Mouse (Mus musculus) neural tube, embryonic 10.5 days (tissue): ENCODE results near the gene Srgap1.

Experiments
- DNase-seq: peaks from one replicate; pipeline ENCODE4 v3.0.0-alpha.2; 2017; ENCODE audit warnings: low spot score; ENCODE audit errors: extremely low spot score

The Srgap1 gene

DNA sequence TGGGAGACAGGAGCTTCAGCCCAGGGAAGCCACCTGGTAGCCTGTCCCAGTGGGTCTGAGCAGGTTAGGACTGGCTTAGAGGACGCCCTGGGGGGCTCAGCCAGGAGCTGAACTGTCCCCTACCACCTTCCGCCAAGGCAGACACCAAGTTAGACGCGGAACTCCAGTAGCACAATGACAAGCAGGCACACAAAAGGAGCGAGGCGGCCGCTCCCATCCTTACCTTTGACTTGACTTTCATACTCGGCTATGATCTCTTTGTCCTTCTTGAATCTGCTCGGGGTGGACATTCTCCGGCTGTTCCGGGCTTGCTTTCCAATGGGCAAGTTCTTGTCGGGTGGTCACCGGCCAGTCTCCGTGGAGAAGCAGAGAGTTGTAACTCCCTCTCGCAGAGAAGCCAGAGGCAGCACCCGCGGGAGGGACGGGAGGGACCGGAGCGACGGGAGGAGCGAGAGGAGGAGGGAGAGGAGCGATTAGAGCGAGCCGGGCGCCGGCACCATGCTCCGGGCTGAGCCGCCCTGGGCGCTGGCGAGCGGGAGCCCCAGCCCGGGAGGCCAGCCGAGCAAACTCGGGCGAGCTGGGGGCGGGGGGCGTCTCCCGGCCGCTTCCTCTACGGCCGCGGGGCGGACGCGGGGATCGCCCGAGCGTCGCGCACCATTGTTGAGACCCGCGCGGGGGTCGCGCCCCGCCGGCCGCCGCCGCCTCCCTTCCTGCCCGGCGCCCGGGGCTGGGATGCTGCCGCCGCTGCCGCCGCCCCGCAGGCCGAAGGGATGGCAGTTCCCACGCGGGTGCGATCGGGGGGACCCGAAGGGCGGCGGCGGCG, at the start of gene Srgap1:
Gene Srgap1, minus strand, starts transcription at position 412 of the 823 bp plus-strand sequence.
- peak; percentile 84 for DNase-seq

DNA sequence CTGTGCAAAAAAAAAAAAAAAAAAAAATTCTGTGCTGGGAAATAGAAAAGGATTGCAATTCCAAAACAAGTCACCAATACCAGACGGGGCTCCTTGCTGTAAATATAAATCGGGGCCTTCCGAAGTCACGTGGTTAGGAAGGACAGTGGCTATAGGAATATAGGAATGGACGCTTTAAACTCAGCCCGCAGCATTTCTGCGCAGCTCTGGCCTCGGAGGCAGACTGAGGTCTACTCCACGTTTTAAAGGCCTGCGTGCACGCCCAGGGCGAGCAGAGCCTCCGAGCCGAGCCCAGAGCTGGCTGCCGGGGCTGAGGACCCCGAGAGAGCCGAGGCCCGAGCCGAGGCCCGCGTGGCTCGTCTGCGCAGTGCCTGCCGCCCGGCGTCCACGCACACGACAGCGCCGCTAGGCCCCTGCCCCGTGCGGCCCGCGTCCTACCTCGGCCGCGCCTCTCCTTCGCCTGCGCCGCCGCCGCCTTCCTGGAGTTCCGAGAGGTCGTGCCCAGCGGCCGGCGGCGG, 49.4 kb upstream of the Srgap1 start:
- peak; percentile 83 for DNase-seq

- DNase-seq, result no peak
These were observed 43.4 kb upstream of the Srgap1 start for GRCm38 (mm10) chr10:122090472-122090871.

GRCm38 (mm10) chr10:122081352-122081751, 34.2 kb upstream of the Srgap1 start:
- DNase-seq, result no peak

- no peak for DNase-seq
These were observed 22.0 kb upstream of the Srgap1 start for GRCm38 (mm10) chr10:122069153-122069552.

DNA sequence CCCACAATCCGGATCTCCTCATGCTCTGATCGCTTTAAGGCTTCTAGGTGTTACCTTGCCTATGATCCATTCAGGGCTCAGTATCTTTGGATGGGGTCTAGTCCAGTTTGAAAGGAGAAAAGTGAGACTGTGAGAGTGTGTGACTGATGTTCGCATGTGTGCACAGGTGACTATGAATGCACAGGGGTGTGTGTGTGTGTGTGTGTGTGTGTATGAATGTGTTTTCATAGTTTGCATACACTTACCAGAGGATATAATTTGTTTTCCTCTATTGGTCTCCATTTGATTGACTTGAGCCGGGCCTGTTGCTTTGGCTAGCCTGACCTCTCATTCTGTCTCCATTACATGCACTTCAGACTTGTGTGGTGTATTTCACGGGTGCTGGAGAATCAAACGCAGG, 8.7 kb upstream of the Srgap1 start:
- no peak for DNase-seq

DNA sequence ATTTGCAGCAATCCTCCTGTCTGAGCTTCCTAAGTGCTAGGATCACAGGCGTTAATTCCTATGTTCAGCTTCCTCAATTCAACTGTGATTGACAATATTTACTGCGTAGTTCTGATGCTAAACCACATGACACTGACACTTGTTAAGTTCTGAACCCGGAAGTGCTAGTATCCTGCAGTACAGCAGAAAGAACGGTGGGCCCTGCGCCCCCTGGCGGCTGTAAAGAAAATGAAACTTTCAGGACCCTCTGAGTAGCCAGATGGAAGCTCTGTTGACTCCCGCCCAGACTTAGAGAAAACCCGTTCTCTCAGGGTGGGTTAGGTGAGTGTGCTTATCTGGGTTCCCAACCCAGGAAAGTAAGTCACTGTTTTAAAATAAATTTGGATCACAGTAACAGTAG, 7.4 kb upstream of the Srgap1 start:
- DNase-seq, result peak; percentile 75

DNA sequence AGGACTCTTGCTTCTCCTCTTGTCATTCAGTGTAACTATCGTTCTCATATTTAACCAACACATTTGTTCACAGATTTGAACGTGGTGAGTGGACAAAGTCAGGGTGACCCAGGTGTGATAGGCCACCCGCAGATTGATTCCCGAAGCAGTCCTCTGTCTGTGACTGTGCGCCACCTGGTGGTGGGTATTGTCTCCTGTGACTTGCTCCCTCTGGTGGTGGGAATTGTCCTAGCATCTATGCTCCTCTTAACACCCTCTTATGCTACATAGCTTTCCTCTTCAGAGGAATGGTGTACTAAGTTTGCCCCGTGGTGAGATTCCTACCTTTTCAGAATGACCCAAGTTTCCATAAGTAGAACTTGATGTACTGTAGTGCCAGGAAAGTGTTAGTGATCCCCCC, 4.7 kb upstream of the Srgap1 start:
- peak; percentile 86 for DNase-seq

DNA sequence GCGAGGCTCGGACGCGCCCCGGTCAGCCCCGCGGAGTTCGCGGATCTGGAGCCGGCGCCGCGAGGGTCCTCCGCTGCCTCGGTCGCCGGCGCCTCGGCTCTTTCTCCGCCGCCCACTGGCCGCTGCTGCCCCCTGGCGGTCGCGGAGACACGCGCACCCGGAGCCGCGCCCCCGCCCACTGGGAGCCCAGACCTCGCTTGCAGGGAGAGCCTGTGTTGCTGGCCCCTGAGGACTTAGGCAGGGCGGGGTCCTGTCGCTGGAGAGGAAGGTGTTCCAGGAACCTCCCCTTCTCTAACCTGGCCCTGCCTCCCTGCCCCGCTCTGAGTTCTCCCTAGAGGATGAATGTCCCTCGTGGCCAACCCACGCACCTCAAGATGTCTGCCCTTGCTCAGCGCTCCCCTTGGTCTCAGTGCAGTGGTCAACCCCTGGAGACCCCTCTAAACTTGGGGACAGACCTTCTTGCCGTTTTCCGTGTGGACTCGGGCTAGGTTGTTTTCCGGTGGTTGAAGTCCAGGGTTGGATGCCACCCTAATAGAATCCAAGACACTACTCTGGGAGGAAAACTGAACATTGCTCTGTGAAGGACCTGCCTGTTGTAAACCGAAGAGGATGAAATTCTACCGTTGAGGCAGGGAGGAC, 731 bp upstream of the Srgap1 start:
- peak; percentile 93 for DNase-seq

DNA sequence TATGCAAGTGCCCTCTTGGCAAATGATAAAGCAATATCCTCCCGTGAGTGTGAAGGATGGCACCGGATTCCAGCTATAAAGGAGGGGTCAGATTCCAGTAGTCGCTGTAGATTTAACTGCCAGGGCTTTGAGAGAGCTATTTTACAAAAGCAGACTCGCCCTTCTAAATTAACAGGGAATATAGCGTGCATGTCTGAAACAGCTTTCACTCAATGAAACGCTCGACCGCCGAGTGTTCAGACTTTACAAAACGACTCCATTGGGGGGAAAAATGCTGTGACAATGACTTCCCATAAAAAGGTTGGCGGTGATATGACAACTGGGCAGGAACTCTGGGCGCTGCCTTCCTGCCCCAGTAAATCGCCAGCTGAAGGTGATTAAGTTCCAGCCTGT, 608 bp downstream of the Srgap1 start:
- DNase-seq, result no peak

DNA sequence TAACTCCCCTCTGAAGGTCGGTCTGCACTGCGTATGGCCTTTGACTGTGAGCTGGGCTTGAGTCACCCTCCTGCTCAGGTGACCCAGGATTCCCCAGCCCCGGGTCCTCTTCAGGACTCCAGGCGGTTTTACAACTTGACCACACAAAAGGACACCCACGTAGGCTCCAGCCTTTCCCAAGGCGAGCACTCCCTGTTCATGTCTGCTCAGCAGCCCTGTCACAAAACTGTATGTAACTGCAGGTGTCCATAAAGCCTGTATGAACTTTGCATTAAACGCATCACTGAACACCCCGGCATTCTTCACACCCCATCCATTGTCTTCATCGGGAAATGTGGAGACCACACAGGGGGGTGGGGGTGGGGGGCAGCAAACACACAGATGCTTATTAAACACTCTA, 1.2 kb downstream of the Srgap1 start:
- DNase-seq, result peak; percentile 34

DNA sequence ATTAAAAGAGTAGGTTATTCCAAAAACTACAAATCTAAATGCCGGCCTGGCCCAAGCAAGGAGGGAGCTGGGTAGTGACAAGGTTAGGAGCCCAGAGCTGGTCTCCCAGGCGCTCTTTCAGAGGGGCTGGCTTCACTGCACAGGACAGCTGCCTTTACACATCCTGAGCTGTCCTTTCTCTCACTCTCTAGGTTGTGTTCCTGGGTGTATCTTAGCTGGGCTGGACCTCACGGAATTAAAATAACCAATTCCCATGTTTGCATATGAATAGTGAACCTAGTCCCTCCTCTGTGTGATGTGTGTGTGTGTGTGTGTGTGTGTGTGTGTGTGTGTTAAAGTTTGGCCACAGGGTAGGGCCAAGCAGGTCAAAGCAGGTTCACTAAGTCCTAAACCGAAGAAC, 2.2 kb downstream of the Srgap1 start:
- no peak for DNase-seq

GRCm38 (mm10) chr10:122040372-122040771, 6.7 kb downstream of the Srgap1 start:
- DNase-seq, result no peak

DNA sequence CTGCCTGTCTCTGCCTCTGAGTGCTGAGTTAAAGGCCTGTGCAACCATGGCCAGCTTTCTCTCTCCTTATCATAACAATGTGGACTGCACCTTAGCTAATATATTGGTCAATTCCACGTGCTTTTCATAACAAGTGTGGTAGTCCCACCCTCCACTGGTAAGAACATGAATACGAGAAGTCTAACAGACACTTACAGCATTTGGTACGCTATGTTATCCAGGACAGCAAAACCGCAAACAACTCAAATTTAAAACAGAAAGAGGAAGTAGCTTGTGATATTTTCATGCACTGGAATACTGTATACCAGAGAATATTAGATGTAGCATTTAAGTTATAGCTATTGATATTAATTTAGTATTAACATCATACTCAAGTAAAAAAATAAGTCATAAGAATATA, 7.5 kb downstream of the Srgap1 start:
- no peak for DNase-seq

GRCm38 (mm10) chr10:122038554-122038953, 8.6 kb downstream of the Srgap1 start:
- DNase-seq, result no peak

- DNase-seq, result no peak
These were observed 13.8 kb downstream of the Srgap1 start for GRCm38 (mm10) chr10:122033271-122033670.

- DNase-seq, result no peak
These were observed 16.7 kb downstream of the Srgap1 start for GRCm38 (mm10) chr10:122030420-122030819.

DNA sequence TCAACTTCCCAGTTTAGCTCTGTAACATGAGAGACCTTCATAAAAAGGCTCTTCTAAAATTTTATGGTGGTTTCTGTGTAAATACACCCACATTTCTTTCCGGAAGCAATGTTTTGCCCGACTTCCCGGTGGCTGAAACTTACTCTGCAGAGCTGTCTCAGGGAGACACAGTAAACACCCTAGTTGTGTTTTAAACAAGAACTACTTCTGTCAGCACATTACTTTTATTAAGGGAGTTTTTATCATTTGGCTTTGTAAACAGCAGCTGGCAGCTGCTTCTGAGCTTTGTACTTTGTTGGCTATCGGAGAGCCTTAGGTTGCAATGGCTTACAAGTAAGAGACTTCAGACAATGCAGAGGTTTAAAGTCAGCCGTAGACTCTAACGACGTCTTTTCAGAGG, 17.4 kb downstream of the Srgap1 start:
- no peak for DNase-seq

DNA sequence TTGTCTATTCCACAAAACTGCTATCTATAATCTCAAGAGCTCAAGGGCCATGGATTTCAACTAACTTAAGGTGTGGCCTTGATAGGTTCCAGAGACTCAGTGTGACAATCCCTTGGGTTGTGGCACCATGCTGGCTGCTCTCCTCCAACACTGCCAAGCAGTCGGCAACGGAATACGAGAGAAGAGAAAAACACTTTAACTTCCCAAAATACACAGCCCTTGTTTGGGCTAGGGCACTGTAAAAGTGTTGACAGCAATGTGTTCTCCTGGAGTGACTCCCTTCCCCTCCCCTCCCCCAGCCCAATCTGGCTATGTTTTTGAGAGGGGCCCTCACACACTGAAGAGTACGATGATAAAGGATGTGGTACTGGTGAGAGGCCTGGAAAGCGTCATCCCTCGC, 21.9 kb downstream of the Srgap1 start:
- DNase-seq, result no peak

DNA sequence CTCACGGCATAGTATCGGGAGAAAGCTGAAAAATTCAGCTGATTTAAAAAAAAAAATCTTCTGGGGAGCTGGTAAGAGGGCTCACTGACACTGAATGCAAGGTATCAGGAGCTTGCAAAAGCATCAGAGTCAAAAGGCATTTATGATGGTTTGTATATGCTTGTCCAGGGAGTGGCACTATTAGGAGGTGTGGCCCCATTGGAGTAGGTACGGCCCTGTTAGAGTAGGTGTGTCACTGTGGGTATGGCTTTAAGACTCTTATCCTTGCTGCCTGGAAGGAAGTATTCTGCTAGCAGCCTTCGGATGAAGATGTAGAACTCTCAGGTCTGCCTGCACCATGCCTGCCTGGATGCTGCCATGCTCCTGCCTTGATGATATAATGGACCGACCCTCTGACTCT, 26.2 kb downstream of the Srgap1 start:
- no peak for DNase-seq

DNA sequence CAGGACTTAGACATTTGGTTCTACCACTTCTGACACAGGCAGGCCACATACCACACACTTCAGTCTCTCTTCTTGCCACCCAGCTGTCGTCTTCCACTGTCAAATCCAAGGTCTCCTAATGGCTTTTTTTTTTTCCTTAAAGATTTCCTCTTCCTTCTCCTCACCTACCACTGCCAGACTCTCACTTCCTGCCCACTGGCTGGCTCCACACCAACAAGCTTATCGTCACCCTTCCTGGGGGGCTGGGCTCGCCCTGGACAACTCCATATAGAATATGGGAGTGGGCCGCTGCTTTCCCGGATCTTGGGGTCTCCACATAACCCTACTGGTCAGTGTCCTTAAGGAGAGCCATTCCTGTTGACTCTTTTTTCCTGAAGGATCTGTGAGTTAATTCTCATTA, 26.9 kb downstream of the Srgap1 start:
- no peak for DNase-seq

GRCm38 (mm10) chr10:122018594-122019048, 28.5 kb downstream of the Srgap1 start:
- DNase-seq, result no peak

DNA sequence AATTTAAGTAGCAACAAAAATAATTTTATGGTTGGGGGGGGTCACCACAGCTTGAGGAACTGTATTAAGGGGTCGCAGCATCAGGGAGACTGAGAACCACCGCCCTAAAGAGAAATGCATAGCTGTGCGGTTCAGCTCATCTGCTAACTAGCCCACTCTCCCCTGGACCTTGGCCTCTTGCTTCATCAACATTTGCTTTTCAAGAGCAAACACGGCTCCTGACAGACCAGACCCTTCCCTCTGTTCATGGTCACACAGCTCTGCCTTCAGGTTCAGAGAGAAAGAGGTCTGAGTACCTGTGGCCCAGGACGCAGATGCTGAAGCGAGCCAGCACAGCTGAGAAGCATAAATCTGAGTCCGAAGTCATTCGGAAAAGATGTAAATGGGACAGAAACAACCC, 29.4 kb downstream of the Srgap1 start:
- DNase-seq, result no peak
